Mouse (Mus musculus): ENCODE data around the gene Cfap126.
"Not testable (repeated sequence)": the region's sequence is repeated elsewhere in the genome, so short reads cannot be mapped to it uniquely, and the experiment has no call there.

DNA sequence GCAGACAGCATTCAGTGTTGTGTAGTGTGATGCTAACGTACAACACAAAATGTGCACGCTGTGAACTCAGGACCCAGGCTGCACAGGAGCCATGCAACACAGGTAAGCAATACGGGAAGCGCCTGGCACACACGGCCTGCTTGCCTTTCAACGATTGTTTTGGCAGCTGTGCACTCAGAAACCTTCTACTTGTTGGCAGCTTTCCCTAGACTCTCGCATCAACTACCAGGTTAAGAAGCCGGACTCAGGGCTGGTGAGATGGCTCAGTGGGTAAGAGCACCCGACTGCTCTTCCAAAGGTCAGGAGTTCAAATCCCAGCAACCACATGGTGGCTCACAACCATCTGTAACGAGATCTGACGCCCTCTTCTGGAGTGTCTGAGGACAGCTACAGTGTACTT is 29.3 kb downstream of the Cfap126 start:
- TF ChIP-seq CTCF (conservative IDR thresholded peaks at IDR 0.05; ENCODE audit: insufficient read depth, insufficient read length, low read depth, low read length); POLR2A (IDR thresholded peaks at IDR 0.05; ENCODE audit: low read depth, low read length): not testable (repeated sequence)

All from kidney, adult 2 months (tissue).